Mouse (Mus musculus) lung, embryonic 14.5 days (tissue): Measurements from ENCODE around the gene Polr1a. TPM values are rescaled to one million over a fixed set of nuclear protein-coding genes. Genes with fewer than 3 reads are reported as not detected.

Source experiments
- ATAC-seq: fragments of 200-750 bp; cut with Nextera tagmentation; 2 replicates; pipeline ENCODE4 v1.8.0; 2017; ENCODE audit warnings: mild to moderate bottlenecking, moderate TSS enrichment, moderate library complexity; ENCODE audit not compliant: insufficient read depth
- DNase-seq: peaks from one replicate; pipeline ENCODE4 v3.0.0-alpha.2; 2015
- H3K27ac ChIP-seq: fragments of 300-500 bp; sonication (generic); 2 replicates; pipeline ENCODE4 v1.5.1; 2014; ENCODE audit warnings: low read depth, mild to moderate bottlenecking, moderate library complexity
- H3K27me3 ChIP-seq: fragments of 300-500 bp; sonication (generic); 2 replicates; pipeline ENCODE4 v1.6.1; 2014; ENCODE audit warnings: low read length, control low read depth; ENCODE audit not compliant: insufficient read depth
- H3K36me3 ChIP-seq: fragments of 300-500 bp; sonication (generic); 2 replicates; pipeline ENCODE4 v1.6.1; 2014; ENCODE audit warnings: control low read depth; ENCODE audit not compliant: insufficient read depth
- H3K4me1 ChIP-seq: fragments of 300-500 bp; sonication (generic); 2 replicates; pipeline ENCODE4 v1.6.1; 2014; ENCODE audit warnings: antibody characterized with exemption, control low read depth; ENCODE audit not compliant: insufficient read depth
- H3K4me2 ChIP-seq: fragments of 300-500 bp; sonication (generic); 2 replicates; pipeline ENCODE4 v1.6.1; 2014; ENCODE audit warnings: mild to moderate bottlenecking
- H3K4me3 ChIP-seq: fragments of 300-500 bp; sonication (generic); 2 replicates; pipeline ENCODE4 v1.5.1; 2014; ENCODE audit warnings: low read depth, low read length
- H3K9ac ChIP-seq: fragments of 300-500 bp; sonication (generic); 2 replicates; pipeline ENCODE4 v1.6.1; 2014
- H3K9me3 ChIP-seq: fragments of 300-500 bp; sonication (generic); 2 replicates; pipeline ENCODE4 v1.6.1; 2016; ENCODE audit warnings: low read depth, low read length, control low read depth
- CTCF ChIP-seq: IDR thresholded peaks from 2 replicates; pipeline ENCODE4 v1.5.1; 2016; ENCODE audit warnings: antibody characterized with exemption, low read depth
- WGBS: fragments of 180-500 bp; shearing (Covaris S2); extraction: QIAGEN DNeasy Blood & Tissue Kit; methylation state at CpG from one replicate; pipeline ENCODE4 v1.1.7; 2014; 5-methylcytosine and 5-hydroxymethylcytosine counted together
- polyA plus RNA-seq: library from polyadenylated mRNA; unstranded; fragments of >200 nt; fragmentation: Nextera tagmentation; extraction: Ambion mirVana; gene quantifications from 2 replicates; pipeline ENCODE4 v1.2.1, GENCODE M21; 2014

Polr1a gene
- polyA plus RNA-seq, 1 experiment from 2014 or later = 37.2 TPM

- H3K36me3 ChIP-seq = no peaks in the 10 kb centered on the region
- no peak overlapping the region for H3K27ac ChIP-seq
- DNase-seq (no peak), ATAC-seq (no peak)
- TF ChIP-seq CTCF = no peak
- no peaks in the 10 kb centered on the region for H3K9me3 ChIP-seq
- H3K27me3 ChIP-seq = no peaks in the 10 kb centered on the region
- H3K4me3 ChIP-seq = no peak overlapping the region
- no peak overlapping the region for H3K4me2 ChIP-seq
- H3K4me1 ChIP-seq = no peaks in the 10 kb centered on the region
- no peak overlapping the region for H3K9ac ChIP-seq
- 64% methylated on average over 4 of the region's 4 CpGs for WGBS
These were observed 105.2 kb downstream of the Polr1a start for GRCm38 (mm10) chr6:72014033-72014432.

- 70% methylated on average over 6 of the region's 6 CpGs for WGBS
- H3K9me3 ChIP-seq = no peaks in the 10 kb centered on the region
- H3K4me1 ChIP-seq = no peaks in the 10 kb centered on the region
- H3K27ac ChIP-seq = no peak overlapping the region
- no peak for ATAC-seq
- no peak for TF ChIP-seq CTCF
- no peaks in the 10 kb centered on the region for H3K27me3 ChIP-seq
- H3K9ac ChIP-seq = no peak overlapping the region
- peak; percentile 4 for DNase-seq
- H3K4me2 ChIP-seq = no peak overlapping the region
- H3K36me3 ChIP-seq = no peaks in the 10 kb centered on the region
- H3K4me3 ChIP-seq = no peak overlapping the region
These were observed 109.2 kb downstream of the Polr1a start for GRCm38 (mm10) chr6:72018052-72018451.

- Histone ChIP-seq H3K4me3 (no peak overlapping the region), H3K9ac (no peak overlapping the region), H3K27ac (no peak overlapping the region), H3K9me3 (no peaks in the 10 kb centered on the region), H3K27me3 (no peaks in the 10 kb centered on the region), H3K4me1 (no peaks in the 10 kb centered on the region), H3K4me2 (no peak overlapping the region), H3K36me3 (no peaks in the 10 kb centered on the region)
- DNase-seq (no peak), ATAC-seq (no peak)
- no peak for TF ChIP-seq CTCF
These were observed 116.6 kb downstream of the Polr1a start for GRCm38 (mm10) chr6:72025497-72025896.

- TF ChIP-seq CTCF = no peak
- ATAC-seq (no peak), DNase-seq (no peak)
- Histone ChIP-seq H3K36me3 (no peaks in the 10 kb centered on the region), H3K27me3 (no peaks in the 10 kb centered on the region), H3K4me1 (no peaks in the 10 kb centered on the region), H3K9ac (no peak overlapping the region), H3K27ac (no peak overlapping the region), H3K9me3 (no peaks in the 10 kb centered on the region), H3K4me2 (no peak overlapping the region), H3K4me3 (no peak overlapping the region)
- 89% methylated on average over 1 of the region's 1 CpGs for WGBS
These were observed 119.2 kb downstream of the Polr1a start for GRCm38 (mm10) chr6:72028079-72028478.

- no peak for DNase-seq
- H3K4me1 ChIP-seq = no peaks in the 10 kb centered on the region
- no peak overlapping the region for H3K9ac ChIP-seq
- 65% methylated on average over 6 of the region's 6 CpGs for WGBS
- H3K9me3 ChIP-seq = no peaks in the 10 kb centered on the region
- ATAC-seq = no peak
- no peak overlapping the region for H3K27ac ChIP-seq
- H3K4me3 ChIP-seq = no peak overlapping the region
- no peaks in the 10 kb centered on the region for H3K27me3 ChIP-seq
- TF ChIP-seq CTCF = no peak
- no peak overlapping the region for H3K4me2 ChIP-seq
- no peaks in the 10 kb centered on the region for H3K36me3 ChIP-seq
These were observed 120.8 kb downstream of the Polr1a start for GRCm38 (mm10) chr6:72029674-72030073.

Other genes with a start within 250 kb of the Polr1a start
- 20.0 and 20.3 TPM in 2 replicates for gene Reep1, start 201.5 kb upstream of the Polr1a start, polyA plus RNA-seq
- 66.5 and 66.7 TPM in 2 replicates for gene Mrpl35, start 82.1 kb upstream of the Polr1a start, polyA plus RNA-seq
- 193 and 196 TPM in 2 replicates for gene Immt, start 77.7 kb upstream of the Polr1a start, polyA plus RNA-seq
- 109 and 115 TPM in 2 replicates for gene Ptcd3, start 303 bp upstream of the Polr1a start, polyA plus RNA-seq
- 33.8 and 36.5 TPM in 2 replicates for gene St3gal5, start 188.5 kb downstream of the Polr1a start, polyA plus RNA-seq